Mouse (Mus musculus) spleen, adult 2 months (tissue): ENCODE data around the gene Ech1. TPM values are rescaled to one million over a fixed set of nuclear protein-coding genes. Genes with fewer than 3 reads are reported as not detected.

Experiments used
- DNase-seq, 2 experiments: peaks; one replicate each; pipeline versions ENCODE4 v3.0.0 to v3.0.0-alpha.2; 2012 to 2021; ENCODE audit warnings: low spot score in 2 of 2, low read depth in 1 of 2
- H3K27ac ChIP-seq: fragments of 200-500 bp; 2 replicates; pipeline ENCODE4 v1.5.1; 2012; ENCODE audit warnings: low read length, inconsistent platforms; ENCODE audit not compliant: insufficient read depth
- H3K27me3 ChIP-seq: fragments of 200-500 bp; 2 replicates; pipeline ENCODE4 v1.6.1; 2012; ENCODE audit warnings: mild to moderate bottlenecking, moderate library complexity, low read length, inconsistent platforms; ENCODE audit not compliant: control insufficient read depth, insufficient read depth
- H3K36me3 ChIP-seq: fragments of 200-500 bp; 2 replicates; pipeline ENCODE4 v1.6.1; 2012; ENCODE audit warnings: mild to moderate bottlenecking, low read length, inconsistent platforms; ENCODE audit not compliant: control insufficient read depth, insufficient read depth
- H3K4me1 ChIP-seq: fragments of 200-500 bp; 2 replicates; pipeline ENCODE4 v1.6.1; 2011; ENCODE audit warnings: inconsistent platforms; ENCODE audit not compliant: control insufficient read depth, insufficient read depth, insufficient read length
- H3K4me3 ChIP-seq: fragments of 200-500 bp; 2 replicates; pipeline ENCODE4 v1.5.1; 2011; ENCODE audit warnings: mild to moderate bottlenecking, inconsistent platforms; ENCODE audit not compliant: insufficient read depth, insufficient read length; ENCODE audit errors: extremely low read depth
- CTCF ChIP-seq: fragments of 200-500 bp; IDR thresholded peaks from 2 replicates; pipeline ENCODE4 v1.5.1; 2011; ENCODE audit warnings: mild to moderate bottlenecking, inconsistent platforms; ENCODE audit not compliant: insufficient read depth, insufficient read length, insufficient replicate concordance; ENCODE audit errors: extremely low read depth
- POLR2A ChIP-seq: fragments of 200-500 bp; IDR thresholded peaks from 2 replicates; pipeline ENCODE4 v1.6.1; 2011; ENCODE audit warnings: low read depth, low read length, inconsistent platforms
- WGBS: fragments of 180-500 bp; shearing (Covaris S2); methylation state at CpG from one replicate; pipeline ENCODE4 v1.1.7; 2018; 5-methylcytosine and 5-hydroxymethylcytosine counted together
- polyA plus RNA-seq: library from polyadenylated mRNA; depleted of rRNA; stranded (reverse); fragments of >200 nt; gene quantifications from 2 replicates; pipeline ENCODE4 v1.2.3, GENCODE M21; 2012

The Ech1 gene
- polyA plus RNA-seq, 1 experiment, result 101 TPM

DNA sequence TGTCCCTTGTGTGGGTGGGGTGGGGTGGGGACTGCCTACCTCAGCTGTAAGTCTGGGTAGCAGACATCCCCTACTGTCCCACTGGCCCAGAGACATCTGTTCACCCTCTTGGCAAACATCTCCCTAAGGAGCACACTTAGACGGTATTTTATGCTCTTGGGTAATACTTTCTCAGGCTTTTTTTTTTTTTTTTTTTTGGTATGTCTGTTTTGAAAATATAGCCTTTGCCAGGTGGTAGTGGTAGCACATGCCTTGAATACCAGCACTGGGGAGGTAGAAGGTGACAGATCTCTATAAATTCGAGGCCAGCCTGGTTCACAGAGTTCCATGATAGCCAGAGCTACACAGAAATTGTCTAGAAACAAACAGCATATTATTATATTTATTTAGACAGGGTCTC, 1.1 kb upstream of the Ech1 start:
- WGBS, result 17% methylated on average over 2 of the region's 2 CpGs
- no peak overlapping the region for H3K27ac ChIP-seq
- TF ChIP-seq POLR2A (no peak), CTCF (no peak)
- H3K4me3 ChIP-seq, result no peak overlapping the region
- H3K36me3 ChIP-seq, result peaks cover 28% of the 10 kb centered on the region
- no peaks in the 10 kb centered on the region for H3K27me3 ChIP-seq
- peaks cover 11% of the 10 kb centered on the region; the same call in 1 of the 2 replicates for H3K4me1 ChIP-seq
- DNase-seq, result no peak

DNA sequence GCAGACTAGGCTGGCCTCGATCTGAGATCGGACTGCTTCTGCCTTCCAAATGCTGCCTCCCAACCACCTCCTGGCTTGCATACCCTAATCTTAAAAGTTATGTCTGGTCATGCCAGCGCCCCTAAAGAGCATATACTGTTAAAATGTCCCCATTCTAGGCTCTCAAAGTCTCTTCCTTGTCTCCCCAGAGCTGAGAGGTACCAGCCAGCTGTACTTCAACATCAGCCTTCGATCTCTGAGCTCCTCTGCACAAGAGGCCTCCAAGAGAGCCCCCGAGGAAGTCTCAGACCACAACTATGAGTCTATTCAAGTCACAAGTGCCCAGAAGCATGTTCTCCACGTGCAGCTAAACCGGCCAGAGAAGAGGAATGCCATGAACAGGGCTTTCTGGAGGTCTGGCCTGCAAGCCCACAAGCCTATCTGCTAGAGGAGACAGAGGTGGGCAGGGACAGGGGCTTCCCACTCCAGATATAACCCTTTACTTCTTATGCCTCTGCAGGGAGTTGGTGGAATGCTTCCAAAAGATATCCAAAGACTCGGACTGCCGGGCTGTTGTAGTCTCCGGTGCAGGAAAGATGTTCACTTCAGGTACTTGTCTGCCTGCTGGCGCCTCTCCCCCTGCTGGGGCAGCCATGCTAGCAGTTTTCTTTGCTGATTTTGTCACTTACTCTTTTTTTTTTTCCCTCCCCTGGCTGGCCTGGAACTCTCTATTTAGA, 827 bp downstream of the Ech1 start:
- Histone ChIP-seq H3K4me1 (peaks cover 4% of the 10 kb centered on the region; the same call in 1 of the 2 replicates), H3K27me3 (no peaks in the 10 kb centered on the region), H3K4me3 (peak overlapping the region; percentile 87), H3K27ac (peak overlapping the region; percentile 84), H3K36me3 (peaks cover 21% of the 10 kb centered on the region)
- no peak for DNase-seq
- WGBS, result 28% methylated on average over 11 of the region's 11 CpGs
- TF ChIP-seq CTCF (no peak), POLR2A (no peak)

DNA sequence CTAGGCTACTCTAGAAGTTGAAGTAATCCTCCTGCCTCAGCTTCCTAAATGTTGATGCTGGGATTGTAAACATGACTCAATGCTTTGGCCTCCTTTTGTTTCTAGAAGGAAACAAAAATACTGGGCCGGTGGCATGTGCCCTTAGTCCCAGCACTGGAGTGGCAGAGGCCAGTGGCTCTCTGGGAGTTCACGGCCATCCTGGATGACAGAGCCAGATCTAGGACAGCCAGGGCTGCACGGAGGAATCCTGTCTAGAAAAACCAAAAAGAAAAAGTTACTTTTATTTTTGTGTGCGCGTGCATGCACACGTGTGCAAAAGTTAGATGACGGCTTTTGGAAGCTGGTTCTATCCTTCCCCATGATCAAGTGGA, 1.4 kb downstream of the Ech1 start:
- WGBS, result 92% methylated on average over 7 of the region's 7 CpGs
- peaks cover 2% of the 10 kb centered on the region; the same call in 1 of the 2 replicates for H3K4me1 ChIP-seq
- peaks cover 19% of the 10 kb centered on the region for H3K36me3 ChIP-seq
- no peaks in the 10 kb centered on the region for H3K27me3 ChIP-seq
- TF ChIP-seq POLR2A (no peak), CTCF (no peak)
- no peak overlapping the region for H3K4me3 ChIP-seq
- no peak for DNase-seq
- H3K27ac ChIP-seq, result no peak overlapping the region

DNA sequence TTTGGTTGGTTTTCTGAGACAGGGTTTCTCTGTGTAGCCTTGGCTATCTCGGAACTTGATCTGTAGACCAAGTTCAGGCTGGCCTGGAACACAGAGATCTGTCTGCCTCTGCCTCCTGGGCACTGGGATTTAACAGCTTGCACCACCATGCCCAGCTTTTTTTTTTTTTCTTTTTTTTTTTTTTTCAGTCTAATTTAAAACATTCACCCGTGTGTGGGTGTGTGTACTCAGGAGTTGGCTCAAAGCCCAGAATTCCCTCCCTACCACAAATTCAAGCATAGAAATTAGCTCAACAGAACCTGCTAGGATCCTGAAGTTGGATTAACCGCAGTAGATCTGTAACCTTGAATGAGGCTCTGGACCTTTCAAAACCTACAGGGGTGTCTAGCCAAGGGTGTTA, 2.3 kb downstream of the Ech1 start:
- DNase-seq, result no peak

DNA sequence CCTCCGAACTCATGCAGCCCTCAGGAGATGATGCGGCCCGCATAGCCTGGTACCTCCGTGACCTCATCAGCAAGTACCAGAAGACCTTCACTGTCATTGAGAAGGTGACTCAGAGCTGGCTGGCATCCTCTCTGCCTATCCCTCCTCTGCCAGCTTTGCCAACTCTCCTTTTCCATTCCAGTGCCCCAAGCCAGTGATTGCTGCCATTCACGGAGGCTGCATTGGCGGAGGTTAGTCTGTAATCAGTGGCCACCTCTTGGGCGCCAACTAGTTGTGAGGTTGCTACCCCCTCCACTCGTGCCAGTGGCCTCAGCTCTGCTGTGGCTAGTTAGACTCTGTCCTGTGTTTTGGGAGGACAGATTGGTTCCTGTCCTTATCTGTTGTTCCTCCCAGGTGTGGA, 4.8 kb downstream of the Ech1 start:
- TF ChIP-seq CTCF, result no peak
- no peak for TF ChIP-seq POLR2A
- no peak overlapping the region for H3K27ac ChIP-seq
- peaks cover 8% of the 10 kb centered on the region; the same call in 1 of the 2 replicates for H3K4me1 ChIP-seq
- no peak overlapping the region for H3K4me3 ChIP-seq
- WGBS, result 93% methylated on average over 8 of the region's 8 CpGs
- no peaks in the 10 kb centered on the region for H3K27me3 ChIP-seq
- DNase-seq, result no peak
- peaks cover 15% of the 10 kb centered on the region for H3K36me3 ChIP-seq

More for the DNA sequence above, 2.3 kb downstream of the Ech1 start:
- no peak overlapping the region for H3K27ac ChIP-seq
- no peaks in the 10 kb centered on the region for H3K27me3 ChIP-seq
- H3K4me1 ChIP-seq, result peaks cover 8% of the 10 kb centered on the region; the same call in 1 of the 2 replicates
- peaks cover 19% of the 10 kb centered on the region for H3K36me3 ChIP-seq
- TF ChIP-seq POLR2A (no peak), CTCF (no peak)
- WGBS, result 60% methylated on average over 3 of the region's 3 CpGs
- H3K4me3 ChIP-seq, result no peak overlapping the region

DNA sequence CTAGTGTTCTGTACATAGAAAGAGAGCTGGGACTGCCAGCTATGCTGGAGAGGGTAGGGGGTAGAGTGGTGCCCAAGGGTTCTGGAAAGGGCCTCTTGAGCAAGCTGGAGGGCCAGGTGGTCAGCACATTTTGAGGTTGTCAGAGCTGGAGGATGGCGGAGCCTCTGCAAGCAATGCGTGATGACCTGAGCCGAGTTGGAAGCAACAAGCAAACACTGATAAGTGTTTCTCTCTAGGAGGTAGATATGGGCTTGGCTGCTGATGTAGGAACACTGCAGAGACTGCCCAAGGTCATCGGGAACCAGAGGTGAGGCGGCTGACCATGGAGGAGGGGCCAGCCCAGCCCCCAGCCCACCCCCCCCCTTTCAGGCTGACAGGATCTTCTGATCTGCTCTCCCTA, 6.0 kb downstream of the Ech1 start:
- H3K4me3 ChIP-seq, result no peak overlapping the region
- H3K36me3 ChIP-seq, result peaks cover 15% of the 10 kb centered on the region
- no peak for DNase-seq
- H3K4me1 ChIP-seq, result peaks cover 8% of the 10 kb centered on the region; the same call in 1 of the 2 replicates
- no peak overlapping the region for H3K27ac ChIP-seq
- no peak for TF ChIP-seq CTCF
- no peak for TF ChIP-seq POLR2A
- WGBS, result 92% methylated on average over 5 of the region's 5 CpGs
- H3K27me3 ChIP-seq, result no peaks in the 10 kb centered on the region
